Mouse (Mus musculus) midbrain, embryonic 14.5 days (tissue): ENCODE results near the gene Nsd1. TPM values are rescaled to one million over a fixed set of nuclear protein-coding genes. Genes with fewer than 3 reads are reported as not detected.
A peak's percentile ranks its signal among the peaks of the same experiment; 100 is the strongest.

ENCODE experiments used
- ATAC-seq: fragments of 200-750 bp; cut with Nextera tagmentation; 2 replicates; pipeline ENCODE4 v1.8.0; 2017; ENCODE audit warnings: moderate number of reproducible peaks, moderate library complexity; ENCODE audit not compliant: low FRiP score, low TSS enrichment
- DNase-seq: peaks from one replicate; pipeline ENCODE4 v3.0.0-alpha.2; 2015
- H3K27ac ChIP-seq: fragments of 300-500 bp; sonication (generic); replicated peaks from 2 replicates; pipeline ENCODE4 v1.5.1; 2014; ENCODE audit warnings: mild to moderate bottlenecking, low read depth, low read length, moderate library complexity
- H3K27me3 ChIP-seq: fragments of 300-500 bp; sonication (generic); 2 replicates; pipeline ENCODE4 v1.6.1; 2014; ENCODE audit warnings: low read length, control low read depth, mixed read lengths; ENCODE audit not compliant: control insufficient read depth, insufficient read depth
- H3K36me3 ChIP-seq: fragments of 300-500 bp; sonication (generic); 2 replicates; pipeline ENCODE4 v1.6.1; 2014; ENCODE audit warnings: low read length, control low read depth; ENCODE audit not compliant: control insufficient read depth, insufficient read depth
- H3K4me1 ChIP-seq: fragments of 300-500 bp; sonication (generic); 2 replicates; pipeline ENCODE4 v1.6.1; 2014; ENCODE audit warnings: mild to moderate bottlenecking, antibody characterized with exemption, low read length, control low read depth; ENCODE audit not compliant: control insufficient read depth, insufficient read depth
- H3K4me2 ChIP-seq: fragments of 300-500 bp; sonication (generic); 2 replicates; pipeline ENCODE4 v1.6.1; 2014; ENCODE audit warnings: mild to moderate bottlenecking, low read length, moderate library complexity
- H3K4me3 ChIP-seq: fragments of 300-500 bp; sonication (generic); replicated peaks from 2 replicates; pipeline ENCODE4 v1.5.1; 2014; ENCODE audit warnings: low read depth, low read length
- H3K9ac ChIP-seq: fragments of 300-500 bp; sonication (generic); replicated peaks from 2 replicates; pipeline ENCODE4 v1.6.1; 2014; ENCODE audit warnings: mild to moderate bottlenecking, low read length, moderate library complexity
- H3K9me3 ChIP-seq: fragments of 300-500 bp; sonication (generic); 2 replicates; pipeline ENCODE4 v1.6.1; 2016; ENCODE audit warnings: low read length, control low read depth, mixed read lengths; ENCODE audit not compliant: control insufficient read depth
- WGBS: fragments of 180-500 bp; shearing (Covaris S2); extraction: QIAGEN DNeasy Blood & Tissue Kit; methylation state at CpG from one replicate; pipeline ENCODE4 v1.1.7; 2014; 5-methylcytosine and 5-hydroxymethylcytosine counted together
- polyA plus RNA-seq: library from polyadenylated mRNA; unstranded; fragments of >200 nt; fragmentation: Nextera tagmentation; extraction: Ambion mirVana; gene quantifications from 2 replicates; pipeline ENCODE4 v1.2.1, GENCODE M21; 2014

Nsd1 gene
- polyA plus RNA-seq, 1 experiment from 2014 or later: 76.6 TPM

DNA sequence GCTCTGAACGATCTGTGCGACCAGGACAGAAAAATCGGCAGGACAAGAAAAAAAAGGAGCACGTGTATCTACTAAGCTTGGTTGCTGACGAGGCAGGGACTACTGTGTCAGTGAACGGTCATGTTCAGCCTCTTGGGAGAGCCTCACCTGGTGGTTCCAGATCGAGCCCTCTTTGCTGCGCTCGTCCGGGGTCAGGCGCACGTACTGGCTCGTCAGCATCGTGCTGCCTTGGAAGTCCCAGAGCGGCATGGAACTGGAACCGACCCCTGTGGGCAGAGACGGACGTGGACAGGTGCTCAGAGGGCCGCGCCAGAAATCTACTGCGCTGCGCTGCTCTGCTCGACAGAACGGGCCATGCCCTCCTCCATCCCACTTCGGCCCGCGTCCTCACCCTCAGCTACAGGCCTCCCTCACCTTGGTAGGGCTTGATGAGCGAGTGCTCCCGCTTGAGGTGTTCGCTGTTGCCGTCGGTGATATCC is 152.4 kb downstream of the Nsd1 start:
- ATAC-seq: peak; percentile 47
- no peaks in the 10 kb centered on the region; the same call in 1 of the 2 replicates for H3K27me3 ChIP-seq
- WGBS: 1% methylated on average over 32 of the region's 32 CpGs
- peak overlapping the region; percentile 93 for H3K4me3 ChIP-seq
- peaks cover 14% of the 10 kb centered on the region for H3K4me1 ChIP-seq
- H3K27ac ChIP-seq: peak overlapping the region; percentile 89
- H3K9me3 ChIP-seq: no peaks in the 10 kb centered on the region
- peak overlapping the region; percentile 84 for H3K9ac ChIP-seq
- DNase-seq: no peak
- peak overlapping the region; percentile 65 for H3K4me2 ChIP-seq
- peaks cover 34% of the 10 kb centered on the region for H3K36me3 ChIP-seq

DNA sequence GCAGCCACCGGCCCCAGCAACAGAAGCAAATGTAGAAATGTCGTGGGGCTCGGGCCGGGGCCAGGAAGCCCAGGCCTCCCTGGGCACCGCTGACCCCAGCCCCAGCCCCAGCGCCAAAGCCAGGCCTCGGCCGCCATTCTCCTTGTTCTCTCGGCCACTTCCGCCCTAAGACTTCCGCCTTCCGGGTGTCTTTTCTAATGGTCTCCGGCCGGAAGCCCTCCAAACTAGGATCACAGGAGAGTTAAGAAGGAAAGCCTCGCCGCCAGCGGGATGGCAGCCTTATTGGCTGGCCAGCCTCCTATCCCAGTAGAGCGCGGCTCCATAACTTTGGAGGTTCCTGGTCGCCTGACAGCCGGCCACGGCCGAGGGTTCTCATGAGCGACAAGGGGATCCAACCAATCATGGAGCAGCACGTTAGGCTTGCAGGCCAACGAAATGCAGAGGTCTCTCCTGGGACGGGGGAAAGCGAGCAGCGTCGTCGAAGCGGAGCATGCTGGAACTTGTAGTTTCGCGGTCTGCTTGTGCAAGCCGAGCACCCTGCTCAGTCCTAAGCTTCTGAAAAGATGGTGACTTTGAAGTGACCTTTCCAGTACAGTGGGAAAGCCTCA is 153.0 kb downstream of the Nsd1 start, which contains the start of gene Lman2:
Gene Lman2 (minus strand): TSS at position 331 of the 608 bp plus-strand sequence.
- Histone ChIP-seq H3K27ac (peak within 1 kb of the TSS; percentile 89), H3K4me3 (peak within 1 kb of the TSS; percentile 93), H3K4me2 (peak within 1 kb of the TSS; percentile 65), H3K9me3 (no peaks in the 10 kb centered on the region), H3K4me1 (peaks cover 14% of the 10 kb centered on the region), H3K9ac (peak within 1 kb of the TSS; percentile 84), H3K36me3 (peaks cover 32% of the 10 kb centered on the region), H3K27me3 (no peaks in the 10 kb centered on the region; the same call in 1 of the 2 replicates)
- under 1% methylated on average over 35 of the region's 35 CpGs for WGBS
- DNase-seq (peak; percentile 99), ATAC-seq (peak; percentile 98)

Other genes starting within 250 kb of the Nsd1 start
- gene Hk3, start 188.4 kb upstream of the Nsd1 start, polyA plus RNA-seq: 0.40 and 1.1 TPM in 2 replicates
- gene Uimc1, start 109.5 kb upstream of the Nsd1 start, polyA plus RNA-seq: 20.7 and 20.8 TPM in 2 replicates
- 23.6 and 26.2 TPM in 2 replicates for gene Zfp346, start 104.5 kb upstream of the Nsd1 start, polyA plus RNA-seq
- gene Gm17617, start 76.2 kb upstream of the Nsd1 start, polyA plus RNA-seq: not detected in 2 replicates
- 0.38 and 0.99 TPM in 2 replicates for gene Fgfr4, start 57.1 kb upstream of the Nsd1 start, polyA plus RNA-seq
- 325 and 336 TPM in 2 replicates for gene Prelid1, start 110.7 kb downstream of the Nsd1 start, polyA plus RNA-seq
- 108 and 114 TPM in 2 replicates for gene Rab24, start 112.2 kb downstream of the Nsd1 start, polyA plus RNA-seq
- gene Mxd3, start 120.0 kb downstream of the Nsd1 start, polyA plus RNA-seq: 9.9 and 12.1 TPM in 2 replicates
- gene Lman2, start 153.0 kb downstream of the Nsd1 start, polyA plus RNA-seq: 37.5 and 51.8 TPM in 2 replicates
- 0.30 and 0.33 TPM in 2 replicates for gene Rgs14, start 159.9 kb downstream of the Nsd1 start, polyA plus RNA-seq
- not detected in 2 replicates for gene Slc34a1, start 188.4 kb downstream of the Nsd1 start, polyA plus RNA-seq
- 0.59 TPM in 1 of 2 replicates, not detected in the other for gene Pfn3, start 205.4 kb downstream of the Nsd1 start, polyA plus RNA-seq
- gene F12, start 217.0 kb downstream of the Nsd1 start, polyA plus RNA-seq: not detected in 2 replicates
- gene Grk6, start 235.3 kb downstream of the Nsd1 start, polyA plus RNA-seq: 41.8 and 44.0 TPM in 2 replicates